Mouse (Mus musculus) WW6 (cell line): Measurements from ENCODE around the gene Btbd9.
"Not testable (repeated sequence)": the region's sequence is repeated elsewhere in the genome, so short reads cannot be mapped to it uniquely, and the experiment has no call there.

Source experiments
- DNase-seq: peaks from one replicate; pipeline ENCODE4 v3.0.0-alpha.2; 2013; ENCODE audit warnings: low read depth, low spot score

The Btbd9 gene

GRCm38 (mm10) chr17:30558623-30559022, 17.7 kb downstream of the Btbd9 start:
- no peak for DNase-seq

DNA sequence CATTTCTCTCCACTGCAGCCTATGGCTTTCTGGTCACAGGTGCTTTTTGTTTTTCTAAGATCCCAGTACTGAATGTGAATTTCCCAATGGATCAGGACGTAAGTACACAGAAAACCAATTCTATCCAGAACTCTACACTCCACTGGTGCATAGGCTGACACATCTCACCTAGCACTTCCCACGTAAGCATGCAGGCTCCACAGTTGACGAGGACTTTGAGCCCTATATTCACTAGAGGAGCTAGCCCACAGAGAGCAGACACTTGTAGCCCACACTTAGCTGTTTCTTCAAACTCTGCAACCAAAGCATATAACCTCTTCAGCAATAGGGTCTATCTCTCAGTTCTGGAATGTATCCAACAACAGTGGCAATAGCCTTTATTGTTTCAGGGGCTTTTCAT, 19.8 kb downstream of the Btbd9 start:
- no peak for DNase-seq

DNA sequence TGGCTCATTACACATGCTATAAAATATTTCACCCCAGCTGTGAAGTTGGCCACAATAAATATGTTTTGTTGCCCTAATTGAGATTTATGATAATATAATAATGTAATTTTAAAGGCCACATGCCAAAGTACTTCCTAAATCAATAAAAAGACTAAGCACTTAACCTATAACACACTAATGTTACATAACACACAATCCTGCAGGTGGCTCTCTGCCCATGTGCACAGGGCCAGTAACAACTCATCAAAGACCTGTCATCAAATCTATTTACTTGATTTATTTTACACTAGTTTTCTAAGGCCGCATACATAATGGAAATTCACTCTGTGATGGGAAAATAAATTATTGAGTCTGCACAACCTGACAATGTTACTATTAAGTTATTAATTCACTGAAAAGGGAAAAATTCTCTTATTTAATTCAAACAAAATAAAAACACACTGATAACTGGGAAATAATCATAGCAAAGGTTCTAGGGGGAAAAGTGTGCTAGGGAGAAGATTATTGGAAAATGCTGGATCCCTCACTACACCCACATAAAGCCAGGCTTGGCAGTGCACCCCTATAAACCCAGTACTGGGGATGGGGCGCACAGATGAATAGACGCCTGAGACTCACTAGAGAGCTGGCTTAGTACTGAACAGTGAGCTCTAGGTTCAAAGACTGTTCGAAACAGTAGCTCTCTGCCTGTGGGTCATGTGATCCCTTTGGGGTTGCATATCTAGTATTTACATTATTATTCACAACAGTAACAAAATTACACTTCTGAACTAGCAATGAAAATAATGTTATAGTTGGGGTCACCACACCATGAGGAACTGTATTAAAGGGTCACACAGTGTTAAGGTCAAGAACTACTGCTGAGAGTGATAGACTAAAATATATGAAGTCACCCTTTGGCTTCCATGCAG, 23.0 kb downstream of the Btbd9 start:
- DNase-seq = no peak

DNA sequence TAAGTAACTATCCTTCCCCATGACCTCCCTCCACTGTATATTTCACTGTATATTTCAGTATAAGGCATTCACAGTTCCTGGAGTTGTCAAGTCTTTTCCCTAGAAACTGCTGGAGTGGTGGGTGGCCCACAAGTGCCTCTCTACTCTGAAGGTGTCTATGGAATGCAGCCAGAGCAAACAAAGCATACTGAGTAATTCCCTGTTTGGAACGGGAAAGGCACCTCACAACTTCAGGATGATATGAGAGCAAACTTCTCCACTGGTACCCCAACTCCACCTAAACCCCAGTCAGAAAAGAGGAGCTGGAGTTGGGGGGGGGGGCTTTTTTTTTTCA, 25.5 kb downstream of the Btbd9 start:
- no peak for DNase-seq

- no peak for DNase-seq
Measured at GRCm38 (mm10) chr17:30549899-30550773, 26.2 kb downstream of the Btbd9 start.

GRCm38 (mm10) chr17:30539098-30539497, 37.2 kb downstream of the Btbd9 start:
- DNase-seq = no peak

GRCm38 (mm10) chr17:30536651-30537050, 39.6 kb downstream of the Btbd9 start:
- DNase-seq = no peak

DNA sequence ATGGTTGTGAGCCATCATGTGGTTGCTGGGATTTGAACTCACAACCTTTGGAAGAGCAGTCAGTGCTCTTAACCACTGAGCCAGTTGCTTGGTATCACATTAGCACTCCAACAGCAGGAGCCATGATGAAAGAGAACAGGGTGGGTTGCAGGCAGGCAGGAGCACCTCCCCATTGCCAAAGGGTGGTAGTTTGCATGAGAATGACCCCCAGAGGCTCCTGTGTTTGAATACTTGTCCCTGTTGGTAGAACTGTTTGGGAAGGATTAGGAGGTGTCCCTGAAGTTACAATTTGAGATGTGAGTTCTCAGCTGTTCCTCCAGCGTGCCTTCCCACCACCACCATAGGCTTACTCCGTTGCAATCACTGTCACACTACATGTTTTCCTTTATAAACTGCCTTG, 43.2 kb downstream of the Btbd9 start:
- DNase-seq = peak; percentile 26

GRCm38 (mm10) chr17:30530542-30530940, 45.7 kb downstream of the Btbd9 start:
- no peak for DNase-seq

DNA sequence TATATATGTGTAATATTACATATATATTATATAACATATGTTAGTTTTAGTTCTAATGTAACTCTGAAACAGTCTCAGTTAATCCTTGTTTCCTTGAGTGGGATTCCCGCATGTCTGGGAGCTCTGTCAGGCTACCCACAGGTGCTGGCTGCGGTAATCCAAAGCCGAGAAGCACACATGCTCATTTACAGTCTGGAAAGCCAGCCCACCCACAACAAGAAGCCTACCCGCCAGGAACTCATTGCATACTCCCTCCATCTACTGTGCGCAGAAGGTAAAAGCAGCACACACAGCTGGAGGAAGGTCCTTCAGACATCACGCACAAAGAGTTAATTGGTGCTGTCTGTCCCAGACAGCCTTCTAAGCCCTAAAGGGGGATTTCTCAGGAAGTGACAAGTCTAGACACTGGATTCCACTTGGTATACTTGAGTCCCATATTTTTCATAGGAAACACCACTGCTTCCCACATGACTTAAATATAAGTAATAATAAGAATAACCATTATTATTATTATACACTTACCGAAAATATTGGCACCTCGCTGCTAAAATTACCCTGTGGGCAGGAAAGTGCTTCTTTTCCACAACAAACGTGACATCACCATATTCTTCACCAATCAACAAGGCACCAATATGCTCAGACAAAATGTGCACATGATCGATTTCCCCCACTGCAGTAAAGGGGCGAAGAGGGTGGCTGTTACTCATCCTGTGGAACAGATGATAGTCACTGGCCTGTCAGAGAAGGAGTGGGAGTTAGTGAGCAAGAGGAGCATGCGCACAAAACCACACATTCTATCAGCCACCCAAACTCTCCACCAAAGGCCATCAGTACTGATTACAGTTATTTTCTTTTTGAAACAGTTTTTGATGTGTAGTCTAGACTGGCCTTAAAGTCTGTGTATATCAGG, 46.4 kb downstream of the Btbd9 start:
- no peak for DNase-seq

DNA sequence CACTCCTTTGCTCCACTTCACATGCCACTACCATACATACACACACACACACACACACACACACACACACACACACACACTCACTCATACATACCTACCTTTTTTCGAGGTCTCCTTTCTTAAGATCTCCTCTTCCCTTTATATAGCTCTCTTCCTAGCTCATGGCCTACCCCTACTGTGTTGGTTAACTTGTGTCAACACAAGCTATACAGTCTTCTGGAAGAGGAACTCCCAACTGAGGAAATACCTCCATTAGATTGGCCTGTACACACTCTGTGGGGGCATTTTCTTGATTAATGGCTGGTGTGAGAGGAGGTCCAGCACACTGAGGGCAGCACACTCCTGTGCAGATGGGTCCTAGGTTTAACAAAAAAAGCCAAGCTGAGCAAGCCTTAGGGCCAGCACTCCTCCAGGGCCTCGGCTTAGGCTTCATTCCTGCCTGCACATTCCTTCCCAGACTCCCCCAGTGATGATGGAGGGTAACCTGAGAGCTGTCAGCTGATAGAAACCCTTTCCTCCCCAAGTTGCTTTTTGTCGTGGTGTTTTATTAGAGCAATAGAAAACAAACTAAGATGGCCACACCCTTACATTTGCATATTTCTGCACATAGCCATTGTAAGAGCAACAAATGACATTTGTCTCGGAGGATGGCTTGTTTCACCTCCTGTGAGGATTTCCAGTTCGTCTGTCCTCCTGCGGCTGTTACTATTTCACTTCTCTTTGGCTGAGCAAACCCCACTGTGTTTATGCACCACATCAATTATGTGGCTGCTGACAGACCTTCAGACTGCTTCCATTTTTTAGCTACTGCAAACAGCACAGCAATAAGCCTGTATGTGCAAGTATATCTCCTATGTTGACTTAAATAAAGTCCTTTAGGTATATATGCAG, 50.6 kb downstream of the Btbd9 start:
- no peak for DNase-seq

GRCm38 (mm10) chr17:30524451-30524850, 51.8 kb downstream of the Btbd9 start:
- no peak for DNase-seq

GRCm38 (mm10) chr17:30523783-30524182, 52.5 kb downstream of the Btbd9 start:
- no peak for DNase-seq

DNA sequence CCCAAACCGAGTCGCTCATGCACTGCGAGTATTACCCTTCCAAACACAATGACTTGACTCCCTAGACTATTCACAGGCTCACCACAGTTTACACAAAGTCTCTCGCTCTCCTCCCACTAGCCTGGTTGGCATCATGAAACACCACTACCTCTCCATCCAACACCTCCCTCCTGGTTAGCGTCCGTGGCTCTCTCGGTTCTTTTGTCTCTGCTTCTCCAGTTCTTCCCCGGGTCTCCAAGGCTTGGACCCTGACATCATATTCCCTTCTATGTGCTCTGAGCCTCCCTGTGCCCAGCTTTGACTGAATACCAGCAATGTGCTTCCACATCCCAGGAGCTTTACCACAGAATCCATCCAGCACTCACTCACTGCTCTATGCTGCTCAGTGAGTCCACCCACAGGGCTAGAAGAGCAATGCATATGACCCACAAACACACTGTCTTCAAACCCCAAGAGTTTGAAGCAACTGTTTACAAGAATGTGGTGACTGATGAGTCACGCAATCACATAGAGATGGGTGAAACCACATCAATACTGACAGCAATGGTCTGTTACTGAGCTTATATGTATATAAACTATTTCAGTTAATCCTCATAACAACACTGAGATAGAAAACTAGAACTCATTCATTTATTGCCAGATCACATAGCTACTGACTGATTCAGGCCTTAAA, 53.7 kb downstream of the Btbd9 start:
- DNase-seq = no peak

GRCm38 (mm10) chr17:30519172-30519512, 57.1 kb downstream of the Btbd9 start:
- not testable (repeated sequence) for DNase-seq

GRCm38 (mm10) chr17:30518431-30519171, 57.7 kb downstream of the Btbd9 start:
- no peak for DNase-seq

- DNase-seq = no peak
Measured at GRCm38 (mm10) chr17:30516580-30517340, 59.5 kb downstream of the Btbd9 start.

GRCm38 (mm10) chr17:30515401-30515800, 60.9 kb downstream of the Btbd9 start:
- no peak for DNase-seq

DNA sequence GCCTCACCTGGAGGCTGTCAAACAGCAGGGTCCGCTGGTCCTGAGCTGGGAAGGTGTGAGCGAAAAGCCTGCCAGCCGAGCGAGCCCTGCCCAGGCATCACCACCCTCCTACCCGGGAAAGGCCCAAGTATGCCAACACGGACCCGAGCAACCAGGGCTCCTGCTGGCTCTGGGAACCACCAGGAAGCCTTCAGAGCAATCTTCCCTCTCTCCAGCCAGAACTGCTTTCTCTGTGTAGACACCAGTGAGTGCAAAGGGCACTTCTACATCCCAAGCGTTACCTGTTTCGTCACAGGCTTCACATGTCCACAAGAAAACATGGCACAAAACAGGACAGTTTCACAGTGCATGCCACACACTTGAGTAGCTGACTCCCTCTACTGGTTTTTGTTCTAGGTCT, 63.3 kb downstream of the Btbd9 start:
- DNase-seq = no peak
